Mouse (Mus musculus) testis, adult 2 months (tissue): ENCODE measurements around the gene Pik3r1.

ENCODE experiments used
- CTCF ChIP-seq: fragments of 200-500 bp; IDR thresholded peaks from 2 replicates; pipeline ENCODE4 v1.5.1; 2012; ENCODE audit warnings: low read depth, mild to moderate bottlenecking, inconsistent platforms, low read length, moderate library complexity; ENCODE audit not compliant: control insufficient read depth, insufficient read depth, insufficient replicate concordance
- POLR2A ChIP-seq: fragments of 200-500 bp; IDR thresholded peaks from 2 replicates; pipeline ENCODE4 v1.6.1; 2012; ENCODE audit warnings: low read depth, mild to moderate bottlenecking, inconsistent platforms, low read length, moderate library complexity; ENCODE audit not compliant: control insufficient read depth

GRCm38 (mm10) chr13:101805559-101806091 lies 37.6 kb upstream of the Pik3r1 start:
- TF ChIP-seq POLR2A = no peak
- TF ChIP-seq CTCF = no peak
